Mouse (Mus musculus) left cerebral cortex, postnatal 10 days (tissue): ENCODE data around the gene Cacna1a. TPM values are rescaled to one million over a fixed set of nuclear protein-coding genes. Genes with fewer than 3 reads are reported as not detected.

Source experiments
- DNase-seq, 2 experiments: peaks; one replicate each; pipeline ENCODE4 v3.0.0; 2021 to 2022; ENCODE audit warnings: low spot score in 2 of 2, mixed read lengths in 1 of 2; ENCODE audit errors: extremely low spot score in 1 of 2
- intact Hi-C: fragments of 180-260 bp; cut with DNase I; formaldehyde crosslinking; loops from one replicate; pipeline ENCODE4 v1.15.1; 2025
- total RNA-seq, 2 experiments: library from RNA; stranded (reverse); gene quantifications; 2 replicates each; pipeline ENCODE4 v1.2.3; 2021

Gene Cacna1a
- total RNA-seq, 2 experiments from 2014 or later = 269 to 287 TPM

- no peak for DNase-seq
- intact Hi-C loops = no loop called here
These were observed 298.2 kb downstream of the Cacna1a start, which contains the start of gene Trmt1 for GRCm38 (mm10) chr8:84686191-84687002. Gene Trmt1 (plus strand): TSS chr8:84686307.

GRCm38 (mm10) chr8:84687003-84687704 lies 298.9 kb downstream of the Cacna1a start:
- intact Hi-C loops = no loop called here
- peak in 1 of 2 experiments; percentile 75 for DNase-seq

- peak; percentile 80 to 95 for DNase-seq
- intact Hi-C loops = no loop called here
These were observed 299.5 kb downstream of the Cacna1a start, which contains the start of gene Nacc1 for GRCm38 (mm10) chr8:84687705-84688100. Gene Nacc1 (minus strand): TSS chr8:84687862.

- peak; percentile 90 to 92 for DNase-seq
- intact Hi-C loops = no loop called here
These were observed 301.1 kb downstream of the Cacna1a start for GRCm38 (mm10) chr8:84689091-84689915.

Other genes starting within 250 kb of the Cacna1a start
- gene Cc2d1a, start 240.5 kb upstream of the Cacna1a start, total RNA-seq = 10 to 100 TPM; 66.7 to 70.7 TPM
- gene 4930432K21Rik, start 240.4 kb upstream of the Cacna1a start, total RNA-seq = 1 to 10 TPM; 2.9 to 3.2 TPM
- 1 to 10 TPM; 5.4 to 6.8 TPM for gene Nanos3, start 203.2 kb upstream of the Cacna1a start, total RNA-seq
- gene Zswim4, start 151.4 kb upstream of the Cacna1a start, total RNA-seq = 10 to 100 TPM; 14.2 to 14.3 TPM
- gene D8Ertd738e, start 138.7 kb upstream of the Cacna1a start, total RNA-seq = 100 to 1,000 TPM; 130 to 136 TPM
- gene Mri1, start 131.1 kb upstream of the Cacna1a start, total RNA-seq = 10 to 100 TPM; 21.8 to 22.3 TPM
- 10 to 100 TPM; 24.1 to 27.1 TPM for gene Ccdc130, start 118.1 kb upstream of the Cacna1a start, total RNA-seq